Comparison of ENCODE assay signal across 8 mouse cellular contexts in genomic region chr4:129188041-129188659, GRCm38 (mm10). TPM values are rescaled to one million over a fixed set of nuclear protein-coding genes. Genes with fewer than 3 reads are reported as not detected.
DNase-seq lines count a peak whose midpoint lies in the region; ATAC-seq and TF ChIP-seq lines count a peak whose summit lies in the region.

No protein-coding gene starts in this region.

- no peak for TF ChIP-seq POLR2A in spleen, adult 2 months (IDR thresholded peaks at IDR 0.05; ENCODE audit: low read depth, low read length)
- no peak for TF ChIP-seq POLR2A in limb, embryonic 14.5 days (IDR thresholded peaks at IDR 0.05; ENCODE audit: borderline replicate concordance, extremely low read depth, insufficient read depth, insufficient read length)

- no peaks in the 10 kb centered on the region for H3K9me3 ChIP-seq in limb, embryonic 14.5 days (ENCODE audit: control insufficient read depth, low read length)

- no peaks in the 10 kb centered on the region for H3K4me1 ChIP-seq in spleen, adult 2 months (ENCODE audit: control insufficient read depth, insufficient read depth, insufficient read length)
- H3K4me1 ChIP-seq in limb, embryonic 14.5 days (ENCODE audit: control insufficient read depth, insufficient read depth, low read length), result peaks cover 19% of the 10 kb centered on the region

- peak overlapping the region; percentile 90 for H3K4me3 ChIP-seq in spleen, adult 2 months (ENCODE audit: extremely low read depth, insufficient read depth, insufficient read length)
- H3K4me3 ChIP-seq in limb, embryonic 14.5 days (replicated peaks; ENCODE audit: low read length), result peak overlapping the region; percentile 85

- H3K27me3 ChIP-seq in spleen, adult 2 months (ENCODE audit: control insufficient read depth, insufficient read depth, low read length), result no peaks in the 10 kb centered on the region
- H3K27me3 ChIP-seq in limb, embryonic 14.5 days (ENCODE audit: control insufficient read depth, insufficient read depth, low read length), result no peaks in the 10 kb centered on the region

- ATAC-seq in limb, embryonic 14.5 days (ENCODE audit: low FRiP score, low read depth), result no peak

- 15% methylated on average over 5 of the region's 5 CpGs for WGBS in spleen, adult 2 months
- WGBS in limb, embryonic 14.5 days, result 38% methylated on average over 5 of the region's 5 CpGs

- no peak for TF ChIP-seq CTCF in spleen, adult 2 months (IDR thresholded peaks at IDR 0.05; ENCODE audit: extremely low read depth, insufficient read depth, insufficient read length, insufficient replicate concordance)

- peak overlapping the region; percentile 58 for H3K4me2 ChIP-seq in limb, embryonic 14.5 days (replicated peaks; ENCODE audit: low read depth, low read length, severe bottlenecking)

- H3K9ac ChIP-seq in limb, embryonic 14.5 days (ENCODE audit: low read depth, low read length, severe bottlenecking), result peak overlapping the region; percentile 88

- DNase-seq in cerebellum, adult 9-10 months, result peak; percentile 49
- no peak for DNase-seq in cerebellum, postnatal 4 days (ENCODE audit: low spot score in 2 of 2)
- no peak for DNase-seq in spleen, adult 2 months (ENCODE audit: low read depth in 1 of 2, low spot score in 2 of 2)
- DNase-seq in spleen, postnatal 4 days (ENCODE audit: low spot score in 2 of 2), result no peak
- peak; percentile 7 for DNase-seq in limb, embryonic 14.5 days (ENCODE audit: low spot score)
- DNase-seq in telencephalon, adult 2 months (ENCODE audit: low read depth, low spot score), result peak; percentile 27
- DNase-seq in layer of hippocampus, adult 11-12 months (ENCODE audit: low spot score), result no peak
- DNase-seq in kidney, adult 11 months, result no peak

- H3K27ac ChIP-seq in spleen, adult 2 months (ENCODE audit: insufficient read depth, low read length), result no peak overlapping the region
- H3K27ac ChIP-seq in limb, embryonic 14.5 days (replicated peaks; ENCODE audit: low read depth, low read length), result peak overlapping the region; percentile 91; the same call in 1 of the 2 replicates

- no peaks in the 10 kb centered on the region for H3K36me3 ChIP-seq in spleen, adult 2 months (ENCODE audit: control insufficient read depth, insufficient read depth, low read length)
- H3K36me3 ChIP-seq in limb, embryonic 14.5 days (ENCODE audit: control insufficient read depth, insufficient read depth, low read length), result peaks cover 10% of the 10 kb centered on the region; the same call in 1 of the 2 replicates

RNA-seq across cellular contexts. Expression of gene S100pbp, which starts 1.4 kb away (rescaled TPM):
- polyA plus RNA-seq in spleen, adult 2 months (2012; rRNA removed), result 14.7 and 16.3 TPM in 2 replicates
- polyA plus RNA-seq in limb, embryonic 14.5 days (2012; rRNA removed), result 59.9 and 67.7 TPM in 2 replicates
- polyA plus RNA-seq in limb, embryonic 14.5 days (2014; fragmentation: Nextera tagmentation; extraction: Ambion mirVana), result 14.9 and 19.9 TPM in 2 replicates

RNA-seq across cellular contexts. Expression of gene Yars, which starts 1.4 kb away (rescaled TPM):
- polyA plus RNA-seq in spleen, adult 2 months (2012; rRNA removed), result 8.6 and 10.9 TPM in 2 replicates
- polyA plus RNA-seq in limb, embryonic 14.5 days (2012; rRNA removed), result 37.7 and 50.3 TPM in 2 replicates
- polyA plus RNA-seq in limb, embryonic 14.5 days (2014; fragmentation: Nextera tagmentation; extraction: Ambion mirVana), result 78.7 and 79.5 TPM in 2 replicates

RNA-seq across cellular contexts. Expression of gene Fndc5, which starts 51.4 kb away (rescaled TPM):
- 0.58 and 0.70 TPM in 2 replicates for polyA plus RNA-seq in spleen, adult 2 months (2012; rRNA removed)
- polyA plus RNA-seq in limb, embryonic 14.5 days (2012; rRNA removed), result 32.8 and 32.9 TPM in 2 replicates
- 25.2 and 31.0 TPM in 2 replicates for polyA plus RNA-seq in limb, embryonic 14.5 days (2014; fragmentation: Nextera tagmentation; extraction: Ambion mirVana)

Comparison
In these comparisons a context has a peak if more than half of its experiments do, and no peak if none do; other contexts are left out.
1. DNase-seq: peak in cerebellum, adult 9-10 months (single experiment), limb, embryonic 14.5 days (single experiment) and telencephalon, adult 2 months (single experiment); none in cerebellum, postnatal 4 days (0 of 2), spleen, adult 2 months (0 of 2), spleen, postnatal 4 days (0 of 2), layer of hippocampus, adult 11-12 months (single experiment) and kidney, adult 11 months (single experiment).
2. RNA of gene Fndc5, which starts 51.4 kb away (polyA plus RNA-seq): 25.2 to 32.9 TPM in limb, embryonic 14.5 days; 0.58 to 0.70 TPM in spleen, adult 2 months; every median in the first group is over 10 times any median in the second.